Mouse (Mus musculus) adrenal gland, adult 2 months (tissue): ENCODE measurements around the gene Praf2. TPM values are rescaled to one million over a fixed set of nuclear protein-coding genes. Genes with fewer than 3 reads are reported as not detected.

ENCODE experiments used
- DNase-seq: peaks from one replicate; pipeline ENCODE4 v3.0.0; 2021
- polyA plus RNA-seq: library from polyadenylated mRNA; depleted of rRNA; stranded (reverse); fragments of >200 nt; gene quantifications from 2 replicates; pipeline ENCODE4 v1.2.3, GENCODE M21; 2012; rRNA removed
- total RNA-seq, 2 experiments: library from RNA; stranded (reverse); gene quantifications; 2 replicates each; pipeline ENCODE4 v1.2.3; 2021

Gene Praf2
- total and polyA plus RNA-seq, 3 experiments = 12.9 to 37.3 (median 17.9) TPM

GRCm38 (mm10) chrX:7778450-7779244, 50.4 kb downstream of the Praf2 start:
- no peak for DNase-seq

DNA sequence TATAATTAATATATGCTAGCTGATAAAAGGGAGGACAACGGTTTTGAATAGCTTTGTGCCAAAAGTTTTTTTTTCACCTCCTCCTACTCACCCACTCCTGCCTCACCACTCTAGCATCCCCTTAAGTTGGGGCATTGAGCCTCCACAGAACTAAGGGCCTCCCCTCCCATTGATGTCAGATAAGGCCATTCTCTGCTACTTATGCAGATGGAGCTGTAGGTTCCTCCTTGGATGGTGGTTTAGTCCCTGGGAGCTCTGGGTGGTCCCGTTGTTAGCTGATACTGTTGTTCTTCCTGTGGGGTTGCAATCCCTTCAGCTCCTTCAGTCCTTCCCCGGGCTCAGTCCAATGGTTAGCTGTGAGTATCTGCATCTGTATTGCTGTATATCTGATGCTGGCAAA, 51.1 kb downstream of the Praf2 start:
- no peak for DNase-seq

Other genes with a start within 250 kb of the Praf2 start
- gene Foxp3, start 154.8 kb upstream of the Praf2 start, total RNA-seq = not detected
- 0.06 and 0.18 TPM in 2 replicates for gene Foxp3, start 154.8 kb upstream of the Praf2 start, polyA plus RNA-seq
- 1 to 10 TPM; 2.6 to 4.5 TPM for gene Ppp1r3f, start 154.2 kb upstream of the Praf2 start, total RNA-seq
- gene Ppp1r3f, start 154.2 kb upstream of the Praf2 start, polyA plus RNA-seq = 5.0 and 6.2 TPM in 2 replicates
- 10 to 100 TPM; 21.3 to 22.4 TPM for gene Ccdc22, start 122.9 kb upstream of the Praf2 start, total RNA-seq
- gene Ccdc22, start 122.9 kb upstream of the Praf2 start, polyA plus RNA-seq = 21.6 and 24.0 TPM in 2 replicates
- under 1 TPM in 1 of 2 experiments, not detected in 1; 0.07 TPM for gene Cacna1f, start 121.4 kb upstream of the Praf2 start, total RNA-seq
- gene Cacna1f, start 121.4 kb upstream of the Praf2 start, polyA plus RNA-seq = 0.06 TPM in 1 of 2 replicates, not detected in the other
- 10 to 100 TPM; 34.3 to 81.7 TPM for gene Syp, start 90.0 kb upstream of the Praf2 start, total RNA-seq
- gene Syp, start 90.0 kb upstream of the Praf2 start, polyA plus RNA-seq = 20.4 and 21.6 TPM in 2 replicates
- gene Prickle3, start 71.2 kb upstream of the Praf2 start, total RNA-seq = 10 to 100 TPM in 1 of 2 experiments, 1 to 10 TPM in 1; 10.0 to 12.3 TPM
- 46.0 and 46.4 TPM in 2 replicates for gene Prickle3, start 71.2 kb upstream of the Praf2 start, polyA plus RNA-seq
- 10 to 100 TPM; 72.7 to 93.7 TPM for gene Plp2, start 57.0 kb upstream of the Praf2 start, total RNA-seq
- 87.0 and 88.3 TPM in 2 replicates for gene Plp2, start 57.0 kb upstream of the Praf2 start, polyA plus RNA-seq
- gene Magix, start 47.2 kb upstream of the Praf2 start, total RNA-seq = under 1 TPM; 0.35 to 0.76 TPM
- gene Magix, start 47.2 kb upstream of the Praf2 start, polyA plus RNA-seq = 0.77 and 2.5 TPM in 2 replicates
- 10 to 100 TPM; 55.7 to 58.4 TPM for gene Gpkow, start 31.3 kb upstream of the Praf2 start, total RNA-seq
- gene Gpkow, start 31.3 kb upstream of the Praf2 start, polyA plus RNA-seq = 4.2 and 5.4 TPM in 2 replicates
- 10 to 100 TPM; 63.7 to 68.0 TPM for gene Wdr45, start 14.1 kb upstream of the Praf2 start, total RNA-seq
- 51.1 and 51.5 TPM in 2 replicates for gene Wdr45, start 14.1 kb upstream of the Praf2 start, polyA plus RNA-seq
- not detected for gene Gm45208, start 6.2 kb upstream of the Praf2 start, total RNA-seq
- 1.1 and 6.2 TPM in 2 replicates for gene Gm45208, start 6.2 kb upstream of the Praf2 start, polyA plus RNA-seq
- gene Ccdc120, start 22.5 kb downstream of the Praf2 start, total RNA-seq = 1 to 10 TPM; 2.9 to 3.7 TPM
- gene Ccdc120, start 22.5 kb downstream of the Praf2 start, polyA plus RNA-seq = 11.6 and 12.8 TPM in 2 replicates
- gene Tfe3, start 34.1 kb downstream of the Praf2 start, total RNA-seq = 10 to 100 TPM; 45.4 to 59.2 TPM
- gene Tfe3, start 34.1 kb downstream of the Praf2 start, polyA plus RNA-seq = 40.7 and 41.3 TPM in 2 replicates
- 10 to 100 TPM; 44.7 to 47.8 TPM for gene Gripap1, start 61.3 kb downstream of the Praf2 start, total RNA-seq
- gene Gripap1, start 61.3 kb downstream of the Praf2 start, polyA plus RNA-seq = 18.3 and 19.5 TPM in 2 replicates
- gene Kcnd1, start 93.8 kb downstream of the Praf2 start, total RNA-seq = under 1 TPM; 0.86 to 0.92 TPM
- 1.1 and 1.2 TPM in 2 replicates for gene Kcnd1, start 93.8 kb downstream of the Praf2 start, polyA plus RNA-seq
- 10 to 100 TPM; 53.9 to 65.8 TPM for gene Otud5, start 112.9 kb downstream of the Praf2 start, total RNA-seq
- 34.5 and 51.6 TPM in 2 replicates for gene Otud5, start 112.9 kb downstream of the Praf2 start, polyA plus RNA-seq
- 10 to 100 TPM in 1 of 2 experiments, 1 to 10 TPM in 1; 7.3 to 12.6 TPM for gene Pim2, start 149.8 kb downstream of the Praf2 start, total RNA-seq
- 23.0 and 23.7 TPM in 2 replicates for gene Pim2, start 149.8 kb downstream of the Praf2 start, polyA plus RNA-seq
- 10 to 100 TPM; 39.6 to 75.3 TPM for gene Slc35a2, start 155.6 kb downstream of the Praf2 start, total RNA-seq
- gene Slc35a2, start 155.6 kb downstream of the Praf2 start, polyA plus RNA-seq = 158 and 186 TPM in 2 replicates
- 100 to 1,000 TPM; 102 to 144 TPM for gene Pqbp1, start 170.8 kb downstream of the Praf2 start, total RNA-seq
- gene Pqbp1, start 170.8 kb downstream of the Praf2 start, polyA plus RNA-seq = 93.3 and 120 TPM in 2 replicates
- 100 to 1,000 TPM; 102 to 113 TPM for gene Timm17b, start 170.9 kb downstream of the Praf2 start, total RNA-seq
- 79.3 and 93.5 TPM in 2 replicates for gene Timm17b, start 170.9 kb downstream of the Praf2 start, polyA plus RNA-seq
- not detected for gene Gm10491, start 179.4 kb downstream of the Praf2 start, total RNA-seq
- gene Gm10491, start 179.4 kb downstream of the Praf2 start, polyA plus RNA-seq = not detected in 2 replicates
- gene Gm10490, start 181.1 kb downstream of the Praf2 start, total RNA-seq = not detected
- gene Gm10490, start 181.1 kb downstream of the Praf2 start, polyA plus RNA-seq = not detected in 2 replicates
- 10 to 100 TPM; 34.7 to 59.2 TPM for gene Pcsk1n, start 191.4 kb downstream of the Praf2 start, total RNA-seq
- 223 and 268 TPM in 2 replicates for gene Pcsk1n, start 191.4 kb downstream of the Praf2 start, polyA plus RNA-seq
- gene Eras, start 200.2 kb downstream of the Praf2 start, total RNA-seq = not detected
- gene Eras, start 200.2 kb downstream of the Praf2 start, polyA plus RNA-seq = not detected in 2 replicates
- gene Hdac6, start 219.4 kb downstream of the Praf2 start, total RNA-seq = 10 to 100 TPM; 13.3 to 16.1 TPM
- gene Hdac6, start 219.4 kb downstream of the Praf2 start, polyA plus RNA-seq = 23.2 and 25.2 TPM in 2 replicates
- gene Gata1, start 249.6 kb downstream of the Praf2 start, total RNA-seq = under 1 TPM in 1 of 2 experiments, not detected in 1; 0.48 TPM
- gene Gata1, start 249.6 kb downstream of the Praf2 start, polyA plus RNA-seq = 0.12 and 1.7 TPM in 2 replicates